9 mouse cellular contexts compared by ENCODE assay signal in the genomic region with DNA sequence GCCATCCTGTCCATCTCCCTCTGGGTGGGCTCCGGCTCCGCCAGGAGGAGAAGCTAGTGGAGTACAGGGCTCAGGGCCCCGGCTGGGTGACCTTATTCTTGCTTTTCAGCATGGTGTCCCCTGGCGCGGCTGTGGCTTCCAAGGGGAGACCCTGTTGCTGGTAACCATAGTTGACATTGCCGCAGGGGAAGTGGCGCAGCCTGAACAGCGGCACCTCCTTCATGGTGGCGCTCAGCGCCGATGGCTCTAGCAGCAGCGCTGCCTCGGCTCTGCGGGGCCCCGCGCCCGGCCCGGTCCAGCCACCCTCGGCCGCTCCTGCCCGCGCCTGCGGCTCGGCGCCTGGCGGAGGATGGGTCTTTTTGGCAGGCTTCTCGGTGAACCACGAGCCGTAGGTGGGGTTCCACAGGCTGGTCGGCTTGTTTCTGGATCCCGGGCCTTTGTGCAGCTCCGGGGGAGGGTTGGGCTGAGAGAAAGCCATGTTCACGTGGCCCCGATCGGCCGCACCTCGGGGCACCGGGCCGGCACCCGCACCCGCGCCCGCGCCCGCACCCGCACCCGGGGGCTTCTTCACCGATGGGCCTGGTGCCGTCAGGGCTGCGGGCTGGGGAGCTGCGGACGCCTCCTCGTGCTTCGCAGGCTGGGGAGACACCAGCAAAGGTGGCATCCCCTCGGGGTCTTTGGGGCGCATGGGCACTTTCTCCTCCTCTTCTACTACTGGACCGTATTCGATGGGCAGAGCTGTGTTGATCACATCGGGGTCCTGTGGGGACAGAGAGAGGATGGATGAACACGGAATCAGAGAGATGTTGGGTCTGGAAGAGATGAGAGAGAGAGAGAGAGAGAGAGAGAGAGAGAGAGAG.
DNase-seq lines count a peak whose midpoint lies in the region; ATAC-seq and TF ChIP-seq lines count a peak whose summit lies in the region.
"Had no signal": no experiment of that assay in that cellular context is flagged by ENCODE, and none has a peak within 500 bp of the region (broad histone marks: within the 10 kb centered on the region; RNA-seq: fewer than 3 reads in every experiment).

No protein-coding gene starts in this region.

- H3K4me2 ChIP-seq in embryonic facial prominence, embryonic 13.5 days = peak overlapping the region; percentile 91
- H3K4me2 ChIP-seq in midbrain, embryonic 12.5 days (replicated peaks) = peak overlapping the region; percentile 83
- peak overlapping the region; percentile 95 for H3K4me2 ChIP-seq in stomach, embryonic 15.5 days

- H3K36me3 ChIP-seq in kidney, adult 2 months (ENCODE audit: control insufficient read depth, insufficient read depth, low read length) = no peaks in the 10 kb centered on the region
- H3K36me3 ChIP-seq in embryonic facial prominence, embryonic 13.5 days = no peaks in the 10 kb centered on the region
- H3K36me3 ChIP-seq in midbrain, embryonic 12.5 days = no peaks in the 10 kb centered on the region
- no peaks in the 10 kb centered on the region for H3K36me3 ChIP-seq in stomach, embryonic 15.5 days
- H3K36me3 ChIP-seq: G1E had no signal

- H3K9me3 ChIP-seq in embryonic facial prominence, embryonic 13.5 days = no peaks in the 10 kb centered on the region
- H3K9me3 ChIP-seq in midbrain, embryonic 12.5 days = no peaks in the 10 kb centered on the region
- H3K9me3 ChIP-seq in stomach, embryonic 15.5 days = no peaks in the 10 kb centered on the region

- peak; percentile 1 for DNase-seq in kidney, adult 2 months
- DNase-seq in kidney, adult 9 months = no peak
- DNase-seq in heart, postnatal 14 days = peak; percentile 21 to 34
- peak; percentile 32 to 42 for DNase-seq in left cerebral cortex, adult 2 months (ENCODE audit: extremely low spot score in 1 of 2, low spot score in 2 of 2)
- DNase-seq in spleen, postnatal 4 days (ENCODE audit: low spot score in 2 of 2) = no peak

- no peak for TF ChIP-seq POLR2A in kidney, adult 2 months (IDR thresholded peaks at IDR 0.05; ENCODE audit: low read depth, low read length)

- intact Hi-C loops in heart, postnatal 14 days (cut with DNase I) = loop anchor here (10.0 kb wide), 2 partner anchors 315 to 915 kb away; partner anchors contain the start of gene Spdya
- intact Hi-C loops in left cerebral cortex, adult 2 months (cut with DNase I) = loop anchor here (5.0 kb wide), 2 partner anchors 87 to 302 kb away; no protein-coding TSS in a partner anchor

- no peak overlapping the region; the same call in 1 of the 2 replicates for H3K4me3 ChIP-seq in kidney, adult 2 months (ENCODE audit: insufficient read depth, low read depth, low read length)
- H3K4me3 ChIP-seq in embryonic facial prominence, embryonic 13.5 days = peak overlapping the region; percentile 56
- H3K4me3 ChIP-seq in left cerebral cortex, adult 2 months = peak overlapping the region; percentile 41
- H3K4me3 ChIP-seq in midbrain, embryonic 12.5 days = peak overlapping the region; percentile 56
- H3K4me3 ChIP-seq in stomach, embryonic 15.5 days (replicated peaks) = peak overlapping the region; percentile 47

- no peak for TF ChIP-seq CTCF in kidney, adult 2 months (conservative IDR thresholded peaks at IDR 0.05; ENCODE audit: insufficient read depth, insufficient read length, low read depth, low read length)
- TF ChIP-seq CTCF in left cerebral cortex, adult 2 months (IDR thresholded peaks at IDR 0.05) = no peak

- H3K9ac ChIP-seq in embryonic facial prominence, embryonic 13.5 days = peak overlapping the region; percentile 83
- peak overlapping the region; percentile 76 for H3K9ac ChIP-seq in midbrain, embryonic 12.5 days (replicated peaks)
- peak overlapping the region; percentile 50 for H3K9ac ChIP-seq in stomach, embryonic 15.5 days

- WGBS in kidney, adult 2 months = 8% methylated on average over 60 of the region's 60 CpGs
- 5% methylated on average over 60 of the region's 60 CpGs for WGBS in embryonic facial prominence, embryonic 13.5 days
- 6% methylated on average over 59 of the region's 60 CpGs for WGBS in midbrain, embryonic 12.5 days
- WGBS in stomach, embryonic 15.5 days = 5% methylated on average over 60 of the region's 60 CpGs

- peak; percentile 78 for ATAC-seq in embryonic facial prominence, embryonic 13.5 days (ENCODE audit: insufficient number of reproducible peaks, insufficient read depth, low FRiP score, low TSS enrichment, low read depth)
- ATAC-seq in midbrain, embryonic 12.5 days (ENCODE audit: low FRiP score, low read depth) = peak; percentile 91
- peak; percentile 58; the same call in 1 of the 2 replicates for ATAC-seq in stomach, embryonic 15.5 days (ENCODE audit: insufficient read depth, low FRiP score, low read depth)

- no peaks in the 10 kb centered on the region for H3K4me1 ChIP-seq in kidney, adult 2 months (ENCODE audit: control insufficient read depth, insufficient read depth, low read length)
- H3K4me1 ChIP-seq in embryonic facial prominence, embryonic 13.5 days = peaks cover 11% of the 10 kb centered on the region
- 0 out of 2 replicates have a peak, but pooled peaks cover 3% of the 10 kb centered on the region for H3K4me1 ChIP-seq in midbrain, embryonic 12.5 days
- 0 out of 2 replicates have a peak, but pooled peaks cover 3% of the 10 kb centered on the region for H3K4me1 ChIP-seq in stomach, embryonic 15.5 days

- H3K27ac ChIP-seq in kidney, adult 2 months (ENCODE audit: insufficient read depth, low read depth, low read length) = no peak overlapping the region
- peak overlapping the region; percentile 56; the same call in 1 of the 2 replicates for H3K27ac ChIP-seq in embryonic facial prominence, embryonic 13.5 days
- no peak overlapping the region for H3K27ac ChIP-seq in left cerebral cortex, adult 2 months
- H3K27ac ChIP-seq in midbrain, embryonic 12.5 days (replicated peaks) = no peak overlapping the region
- no peak overlapping the region for H3K27ac ChIP-seq in stomach, embryonic 15.5 days

- H3K27me3 ChIP-seq in kidney, adult 2 months (replicated peaks; ENCODE audit: control insufficient read depth, insufficient read depth, low read length) = no peaks in the 10 kb centered on the region
- 0 out of 2 replicates have a peak, but pooled peaks cover 4% of the 10 kb centered on the region for H3K27me3 ChIP-seq in embryonic facial prominence, embryonic 13.5 days
- H3K27me3 ChIP-seq in midbrain, embryonic 12.5 days = no peaks in the 10 kb centered on the region; the same call in 1 of the 2 replicates
- H3K27me3 ChIP-seq in stomach, embryonic 15.5 days (replicated peaks) = no peaks in the 10 kb centered on the region

Comparison
In these comparisons a context has a peak if more than half of its experiments do, and no peak if none do; other contexts are left out.
1. DNase-seq: peak in kidney, adult 2 months (single experiment), heart, postnatal 14 days (2 of 2) and left cerebral cortex, adult 2 months (2 of 2); none in kidney, adult 9 months (single experiment) and spleen, postnatal 4 days (0 of 2).
2. Peak in every context shown above with its lines, with median percentiles within 50 percentile points of each other: ATAC-seq, H3K4me2 ChIP-seq and H3K9ac ChIP-seq.